Mouse (Mus musculus): ENCODE measurements around the gene Uchl3. TPM values are rescaled to one million over a fixed set of nuclear protein-coding genes. Genes with fewer than 3 reads are reported as not detected.
A peak's percentile ranks its signal among the peaks of the same experiment; 100 is the strongest.

Uchl3 gene
- total RNA-seq, 1 experiment, result 64.2 TPM

GRCm38 (mm10) chr14:101707088-101707487 lies 53.3 kb downstream of the Uchl3 start:
- Histone ChIP-seq H3K36me3 (ENCODE audit: control insufficient read depth, insufficient read depth, low read length, poor library complexity, severe bottlenecking) (no peaks in the 10 kb centered on the region), H3K27ac (ENCODE audit: insufficient read depth, low read depth, low read length, poor library complexity, severe bottlenecking) (no peak overlapping the region), H3K9me3 (ENCODE audit: control insufficient read depth, insufficient read depth, low read depth, low read length) (no peaks in the 10 kb centered on the region), H3K4me1 (ENCODE audit: control insufficient read depth in 2 of 2, insufficient read depth in 2 of 2, low read length in 2 of 2, poor library complexity in 1 of 2) (peaks cover 0 to 3% of the 10 kb centered on the region in 2 experiments; a peak in 1 of 4 replicates), H3K4me3 (ENCODE audit: insufficient read depth in 1 of 2, low read depth in 1 of 2, low read length in 2 of 2, poor library complexity in 1 of 2, severe bottlenecking in 1 of 2) (no peak overlapping the region), H3K9ac (ENCODE audit: insufficient read depth, low read depth, low read length, poor library complexity, severe bottlenecking) (no peak overlapping the region)
- in situ Hi-C loops (cut with MboI; ENCODE audit: low sequenced_read_pairs in 2 of 2, unreplicated experiment in 2 of 2), result no loop called here
- TF ChIP-seq ZC3H11A (IDR thresholded peaks at IDR 0.05; ENCODE audit: borderline replicate concordance, low read depth, low read length), result no peak
- no peak for TF ChIP-seq MAFK (IDR thresholded peaks at IDR 0.05; ENCODE audit: insufficient read depth, low read depth, low read length)
- TF ChIP-seq CHD2 (IDR thresholded peaks at IDR 0.05; ENCODE audit: low read depth, low read length), result no peak
- no peak for TF ChIP-seq ZNF384 (IDR thresholded peaks at IDR 0.05; ENCODE audit: low read depth, low read length)
- no peak for TF ChIP-seq HCFC1 (IDR thresholded peaks at IDR 0.05; ENCODE audit: borderline replicate concordance, insufficient read depth, low read length)
- no peak for DNase-seq (ENCODE audit: low read depth, low spot score)

DNA sequence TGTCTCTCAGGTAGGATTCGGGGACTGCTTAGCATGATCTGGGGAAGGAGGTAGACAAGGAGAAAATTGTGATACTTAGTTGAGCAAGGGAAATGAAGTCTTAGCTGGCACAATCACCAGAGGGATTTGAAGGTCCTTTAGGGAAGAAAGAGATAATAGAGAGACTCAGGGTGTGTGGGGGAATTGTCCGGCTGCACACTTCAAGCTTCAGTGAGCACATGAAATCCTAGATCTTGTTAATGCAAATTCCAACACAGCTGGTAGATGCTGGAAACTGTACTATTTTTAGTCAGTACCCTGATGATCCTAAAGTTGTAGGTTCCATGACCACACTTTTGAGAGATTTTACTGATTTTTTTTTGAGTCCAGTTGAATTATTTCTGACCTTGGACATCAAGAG lies 60.6 kb downstream of the Uchl3 start:
- Histone ChIP-seq H3K4me1 (ENCODE audit: control insufficient read depth in 2 of 2, insufficient read depth in 2 of 2, low read length in 2 of 2, poor library complexity in 1 of 2) (peaks cover 0 to 3% of the 10 kb centered on the region in 2 experiments; a peak in 1 of 4 replicates), H3K9ac (ENCODE audit: insufficient read depth, low read depth, low read length, poor library complexity, severe bottlenecking) (no peak overlapping the region), H3K36me3 (ENCODE audit: control insufficient read depth, insufficient read depth, low read length, poor library complexity, severe bottlenecking) (no peaks in the 10 kb centered on the region), H3K4me3 (ENCODE audit: insufficient read depth in 1 of 2, low read depth in 1 of 2, low read length in 2 of 2, poor library complexity in 1 of 2, severe bottlenecking in 1 of 2) (no peak overlapping the region), H3K27ac (ENCODE audit: insufficient read depth, low read depth, low read length, poor library complexity, severe bottlenecking) (no peak overlapping the region), H3K9me3 (ENCODE audit: control insufficient read depth, insufficient read depth, low read depth, low read length) (no peaks in the 10 kb centered on the region)
- in situ Hi-C loops (cut with MboI; ENCODE audit: low sequenced_read_pairs in 2 of 2, unreplicated experiment in 2 of 2), result no loop called here
- DNase-seq (ENCODE audit: low read depth, low spot score), result no peak
- no peak for TF ChIP-seq ZC3H11A (IDR thresholded peaks at IDR 0.05; ENCODE audit: borderline replicate concordance, low read depth, low read length)
- no peak for TF ChIP-seq ZNF384 (IDR thresholded peaks at IDR 0.05; ENCODE audit: low read depth, low read length)
- TF ChIP-seq MAFK (IDR thresholded peaks at IDR 0.05; ENCODE audit: insufficient read depth, low read depth, low read length), result no peak
- no peak for TF ChIP-seq HCFC1 (IDR thresholded peaks at IDR 0.05; ENCODE audit: borderline replicate concordance, insufficient read depth, low read length)
- no peak for TF ChIP-seq CHD2 (IDR thresholded peaks at IDR 0.05; ENCODE audit: low read depth, low read length)

DNA sequence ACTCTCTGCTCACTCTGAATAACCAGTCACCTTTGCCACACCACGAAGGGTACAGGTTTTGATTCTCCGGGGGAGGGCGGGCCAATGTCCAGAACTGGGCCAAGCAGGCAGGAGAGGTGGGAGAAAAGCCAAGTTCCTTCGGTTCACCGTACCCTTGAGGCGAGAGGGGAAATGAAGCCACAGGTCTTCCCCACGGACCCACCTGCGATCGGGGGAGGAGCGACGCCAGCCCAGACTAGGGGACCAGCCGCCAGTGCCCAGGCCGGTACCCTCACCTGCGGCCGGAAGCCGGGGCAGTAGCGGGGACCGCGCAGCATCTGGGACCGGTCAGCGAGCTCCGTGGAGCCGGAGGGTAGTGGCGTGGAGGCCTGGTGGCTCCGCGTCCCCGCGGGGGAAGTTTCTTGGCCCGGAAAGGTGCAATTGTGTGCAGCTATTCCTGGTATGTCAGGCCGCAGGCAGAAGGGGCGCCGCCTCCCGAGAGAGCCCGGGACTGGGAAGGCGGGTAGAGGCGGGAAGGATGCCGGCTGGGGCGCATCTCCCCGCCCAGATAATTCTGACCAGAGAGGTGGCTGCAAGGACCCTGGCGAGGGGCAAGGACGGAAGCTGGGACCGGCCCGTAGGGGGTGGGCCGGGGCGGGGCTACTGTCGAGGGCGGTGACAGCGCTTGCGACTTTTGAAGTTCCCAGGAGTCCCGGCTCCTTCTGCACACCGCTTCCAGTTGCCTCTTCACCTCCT lies 75.6 kb downstream of the Uchl3 start, which contains the start of the genes Gm9922 and Lmo7:
Gene Gm9922, minus strand, starts transcription at position 578 of the 735 bp plus-strand sequence.
Gene Lmo7, plus strand, starts transcription at position 721 of the 735 bp plus-strand sequence.
- in situ Hi-C loops (cut with MboI; ENCODE audit: low sequenced_read_pairs in 2 of 2, unreplicated experiment in 2 of 2), result no loop called here
- Histone ChIP-seq H3K4me3 (ENCODE audit: insufficient read depth in 1 of 2, low read depth in 1 of 2, low read length in 2 of 2, poor library complexity in 1 of 2, severe bottlenecking in 1 of 2) (peak within 1 kb of the TSS; percentile 78 to 89), H3K36me3 (ENCODE audit: control insufficient read depth, insufficient read depth, low read length, poor library complexity, severe bottlenecking) (no peaks in the 10 kb centered on the region), H3K9ac (ENCODE audit: insufficient read depth, low read depth, low read length, poor library complexity, severe bottlenecking) (peak within 1 kb of the TSS; percentile 83), H3K4me1 (ENCODE audit: control insufficient read depth in 2 of 2, insufficient read depth in 2 of 2, low read length in 2 of 2, poor library complexity in 1 of 2) (0 out of 4 replicates have a peak, but pooled peaks cover 0 to 1% of the 10 kb centered on the region in 2 experiments), H3K27ac (ENCODE audit: insufficient read depth, low read depth, low read length, poor library complexity, severe bottlenecking) (no peak within 1 kb of the TSS), H3K9me3 (ENCODE audit: control insufficient read depth, insufficient read depth, low read depth, low read length) (no peaks in the 10 kb centered on the region)
- no peak for TF ChIP-seq ZNF384 (IDR thresholded peaks at IDR 0.05; ENCODE audit: low read depth, low read length)
- TF ChIP-seq HCFC1 (IDR thresholded peaks at IDR 0.05; ENCODE audit: borderline replicate concordance, insufficient read depth, low read length), result no peak
- no peak for TF ChIP-seq ZC3H11A (IDR thresholded peaks at IDR 0.05; ENCODE audit: borderline replicate concordance, low read depth, low read length)
- TF ChIP-seq CHD2 (IDR thresholded peaks at IDR 0.05; ENCODE audit: low read depth, low read length), result no peak
- no peak for TF ChIP-seq MAFK (IDR thresholded peaks at IDR 0.05; ENCODE audit: insufficient read depth, low read depth, low read length)
- peak; percentile 78 for DNase-seq (ENCODE audit: low read depth, low spot score)

GRCm38 (mm10) chr14:101729972-101730692 lies 76.4 kb downstream of the Uchl3 start:
- in situ Hi-C loops (cut with MboI; ENCODE audit: low sequenced_read_pairs in 2 of 2, unreplicated experiment in 2 of 2), result no loop called here
- peak overlapping the region; percentile 78 to 89 for H3K4me3 ChIP-seq (ENCODE audit: insufficient read depth in 1 of 2, low read depth in 1 of 2, low read length in 2 of 2, poor library complexity in 1 of 2, severe bottlenecking in 1 of 2)

More at GRCm38 (mm10) chr14:101729972-101730692, 76.4 kb downstream of the Uchl3 start:
- no peak for TF ChIP-seq HCFC1 (IDR thresholded peaks at IDR 0.05; ENCODE audit: borderline replicate concordance, insufficient read depth, low read length)
- no peak for TF ChIP-seq CHD2 (IDR thresholded peaks at IDR 0.05; ENCODE audit: low read depth, low read length)
- no peak for TF ChIP-seq ZC3H11A (IDR thresholded peaks at IDR 0.05; ENCODE audit: borderline replicate concordance, low read depth, low read length)
- TF ChIP-seq ZNF384 (IDR thresholded peaks at IDR 0.05; ENCODE audit: low read depth, low read length), result no peak
- TF ChIP-seq MAFK (IDR thresholded peaks at IDR 0.05; ENCODE audit: insufficient read depth, low read depth, low read length), result no peak
- peak overlapping the region; percentile 50; the same call in 1 of the 2 replicates for H3K9ac ChIP-seq (ENCODE audit: insufficient read depth, low read depth, low read length, poor library complexity, severe bottlenecking)
- no peaks in the 10 kb centered on the region for H3K9me3 ChIP-seq (ENCODE audit: control insufficient read depth, insufficient read depth, low read depth, low read length)
- 0 out of 4 replicates have a peak, but pooled peaks cover 0 to 1% of the 10 kb centered on the region in 2 experiments for H3K4me1 ChIP-seq (ENCODE audit: control insufficient read depth in 2 of 2, insufficient read depth in 2 of 2, low read length in 2 of 2, poor library complexity in 1 of 2)
- DNase-seq (ENCODE audit: low read depth, low spot score), result no peak
- no peaks in the 10 kb centered on the region for H3K36me3 ChIP-seq (ENCODE audit: control insufficient read depth, insufficient read depth, low read length, poor library complexity, severe bottlenecking)
- H3K27ac ChIP-seq (ENCODE audit: insufficient read depth, low read depth, low read length, poor library complexity, severe bottlenecking), result no peak overlapping the region
